In the genomic region with DNA sequence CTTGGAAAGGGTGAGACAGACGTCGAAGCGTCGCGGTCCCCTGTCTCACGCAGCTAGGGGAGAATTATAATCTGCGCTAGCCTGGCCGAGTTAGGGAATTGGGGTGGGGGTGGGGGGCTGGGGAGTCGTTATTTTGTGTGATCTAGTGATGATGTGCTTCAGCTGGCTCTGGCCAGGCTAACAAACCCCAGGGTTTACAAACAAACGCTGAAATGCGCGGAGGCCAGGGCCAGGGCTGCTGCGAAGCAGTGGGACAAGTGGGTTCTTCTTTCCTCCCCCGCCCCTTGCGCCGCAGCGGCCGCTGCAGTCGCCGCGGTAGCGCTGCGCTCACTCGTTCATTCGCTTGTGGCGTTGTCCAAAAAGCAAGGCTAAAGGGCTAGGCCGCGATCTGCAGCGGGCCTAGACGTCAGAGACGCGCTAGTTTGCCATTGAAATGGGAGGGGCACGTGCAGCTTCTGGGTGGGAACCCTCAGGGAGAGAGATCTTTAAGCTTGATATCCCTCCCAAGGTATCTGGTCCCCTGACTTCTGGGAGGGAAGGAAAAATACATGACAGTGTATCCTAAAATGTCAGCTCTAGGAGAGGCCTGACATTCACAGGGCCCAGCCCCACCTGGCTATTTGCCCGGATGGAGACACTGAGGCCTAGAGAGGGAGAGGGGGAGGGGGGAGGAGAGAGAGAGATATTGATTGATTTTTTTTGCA, we compare ENCODE assay signal across 7 mouse cellular contexts. TPM values are rescaled to one million over a fixed set of nuclear protein-coding genes. Genes with fewer than 3 reads are reported as not detected.
DNase-seq lines count a peak whose midpoint lies in the region; ATAC-seq and TF ChIP-seq lines count a peak whose summit lies in the region.

No protein-coding gene starts in this region.

- peak in 1 of 2 experiments; percentile 46 for DNase-seq in layer of hippocampus, adult 2 months (ENCODE audit: low spot score in 2 of 2)
- no peak for DNase-seq in layer of hippocampus, adult 9-10 months (ENCODE audit: low spot score)
- DNase-seq in embryo, embryonic 10.5 days (ENCODE audit: low spot score) = peak; percentile 58
- DNase-seq in midbrain, embryonic 14.5 days = peak; percentile 65
- DNase-seq in thymus, postnatal 14 days = no peak
- no peak for DNase-seq in urinary bladder, postnatal 14 days (ENCODE audit: low spot score)

- H3K36me3 ChIP-seq in midbrain, embryonic 14.5 days (ENCODE audit: control insufficient read depth, insufficient read depth, low read length) = no peaks in the 10 kb centered on the region

- WGBS in midbrain, embryonic 14.5 days = under 1% methylated on average over 34 of the region's 34 CpGs

- H3K27me3 ChIP-seq in midbrain, embryonic 14.5 days (ENCODE audit: control insufficient read depth, insufficient read depth, low read length) = peaks cover 63% of the 10 kb centered on the region

- H3K9me3 ChIP-seq in midbrain, embryonic 14.5 days (ENCODE audit: control insufficient read depth, low read length) = no peaks in the 10 kb centered on the region

- peak overlapping the region; percentile 98 for H3K27ac ChIP-seq in layer of hippocampus, adult 2 months
- H3K27ac ChIP-seq in midbrain, embryonic 14.5 days (replicated peaks; ENCODE audit: low read depth, low read length) = no peak overlapping the region

- peak overlapping the region; percentile 83 for H3K4me3 ChIP-seq in layer of hippocampus, adult 2 months
- peak overlapping the region; percentile 42 for H3K4me3 ChIP-seq in midbrain, embryonic 14.5 days (replicated peaks; ENCODE audit: low read depth, low read length)

- peak overlapping the region; percentile 64 for H3K4me2 ChIP-seq in midbrain, embryonic 14.5 days (ENCODE audit: low read length)

- ATAC-seq in hematopoietic stem cell, adult 5-6 weeks (replicated peaks in 1 of 2; ENCODE audit: insufficient read depth in 1 of 2, low FRiP score in 2 of 2, low TSS enrichment in 1 of 2, low read depth in 1 of 2, poor library complexity in 2 of 2, severe bottlenecking in 2 of 2) = peak; percentile 12 to 48; a peak in 2 of 4 replicates
- no peak for ATAC-seq in midbrain, embryonic 14.5 days (ENCODE audit: low FRiP score, low TSS enrichment)

- peaks cover 14% of the 10 kb centered on the region; the same call in 1 of the 2 replicates for H3K4me1 ChIP-seq in midbrain, embryonic 14.5 days (ENCODE audit: control insufficient read depth, insufficient read depth, low read length)

- no peak overlapping the region for H3K9ac ChIP-seq in midbrain, embryonic 14.5 days (replicated peaks; ENCODE audit: low read length)

- TF ChIP-seq CTCF in layer of hippocampus, adult 2 months (conservative IDR thresholded peaks at IDR 0.05) = no peak

RNA-seq across cellular contexts. Expression of a gene that starts 1.2 kb away (rescaled TPM):
- 100 to 1,000 TPM; 480 to 498 TPM for total RNA-seq in layer of hippocampus, adult 2 months (2021)
- 2.1 TPM in 1 of 2 replicates, not detected in the other for total RNA-seq in hematopoietic stem cell, adult 5-6 weeks (2017)
- polyA plus RNA-seq in midbrain, embryonic 14.5 days (2014; fragmentation: Nextera tagmentation; extraction: Ambion mirVana) = 3.5 and 4.5 TPM in 2 replicates

Comparison
In these comparisons a context has a peak if more than half of its experiments do, and no peak if none do; other contexts are left out.
1. DNase-seq: peak in embryo, embryonic 10.5 days (single experiment) and midbrain, embryonic 14.5 days (single experiment); none in layer of hippocampus, adult 9-10 months (single experiment), thymus, postnatal 14 days (single experiment) and urinary bladder, postnatal 14 days (single experiment).
2. RNA of a gene that starts 1.2 kb away (total RNA-seq): 480 to 498 TPM in layer of hippocampus, adult 2 months; 2.1 TPM in hematopoietic stem cell, adult 5-6 weeks; every median in the first group is over 100 times any median in the second.